Mouse (Mus musculus) forebrain, embryonic 15.5 days (tissue): Measurements from ENCODE around the gene AC140267.1. TPM values are rescaled to one million over a fixed set of nuclear protein-coding genes. Genes with fewer than 3 reads are reported as not detected.
A peak's percentile ranks its signal among the peaks of the same experiment; 100 is the strongest.

Experiments
- ATAC-seq: fragments of 200-750 bp; cut with Nextera tagmentation; replicated peaks from 2 replicates; pipeline ENCODE4 v1.8.0; 2017; ENCODE audit warnings: mild to moderate bottlenecking, moderate TSS enrichment, moderate library complexity
- H3K27ac ChIP-seq: fragments of 300-500 bp; sonication (generic); replicated peaks from 2 replicates; pipeline ENCODE4 v1.5.1; 2015; ENCODE audit warnings: mild to moderate bottlenecking, inconsistent platforms
- H3K27me3 ChIP-seq: fragments of 300-500 bp; sonication (generic); 2 replicates; pipeline ENCODE4 v1.6.1; 2015; ENCODE audit warnings: inconsistent platforms
- H3K36me3 ChIP-seq: fragments of 300-500 bp; sonication (generic); 2 replicates; pipeline ENCODE4 v1.6.1; 2015; ENCODE audit warnings: mild to moderate bottlenecking, inconsistent platforms
- H3K4me1 ChIP-seq: fragments of 300-500 bp; sonication (generic); 2 replicates; pipeline ENCODE4 v1.6.1; 2015; ENCODE audit warnings: inconsistent platforms
- H3K4me2 ChIP-seq: fragments of 300-500 bp; sonication (generic); replicated peaks from 2 replicates; pipeline ENCODE4 v1.6.1; 2015; ENCODE audit warnings: mild to moderate bottlenecking, inconsistent platforms
- H3K4me3 ChIP-seq: fragments of 300-500 bp; sonication (generic); 2 replicates; pipeline ENCODE4 v1.5.1; 2015; ENCODE audit warnings: mild to moderate bottlenecking, inconsistent platforms
- H3K9ac ChIP-seq: fragments of 300-500 bp; sonication (generic); replicated peaks from 2 replicates; pipeline ENCODE4 v1.6.1; 2015; ENCODE audit warnings: mild to moderate bottlenecking, inconsistent platforms
- H3K9me3 ChIP-seq: fragments of 300-500 bp; sonication (generic); 2 replicates; pipeline ENCODE4 v1.6.1; 2016; ENCODE audit warnings: inconsistent platforms
- WGBS: fragments of 180-500 bp; shearing (Covaris S2); methylation state at CpG from one replicate; pipeline ENCODE4 v1.1.7; 2015; ENCODE audit warnings: mixed read lengths; 5-methylcytosine and 5-hydroxymethylcytosine counted together
- polyA plus RNA-seq: library from polyadenylated mRNA; unstranded; fragments of >200 nt; fragmentation: Nextera tagmentation; extraction: Ambion mirVana; gene quantifications from 2 replicates; pipeline ENCODE4 v1.2.1, GENCODE M21; 2015

Gene AC140267.1
- polyA plus RNA-seq, 1 experiment from 2014 or later: 4.2 TPM

DNA sequence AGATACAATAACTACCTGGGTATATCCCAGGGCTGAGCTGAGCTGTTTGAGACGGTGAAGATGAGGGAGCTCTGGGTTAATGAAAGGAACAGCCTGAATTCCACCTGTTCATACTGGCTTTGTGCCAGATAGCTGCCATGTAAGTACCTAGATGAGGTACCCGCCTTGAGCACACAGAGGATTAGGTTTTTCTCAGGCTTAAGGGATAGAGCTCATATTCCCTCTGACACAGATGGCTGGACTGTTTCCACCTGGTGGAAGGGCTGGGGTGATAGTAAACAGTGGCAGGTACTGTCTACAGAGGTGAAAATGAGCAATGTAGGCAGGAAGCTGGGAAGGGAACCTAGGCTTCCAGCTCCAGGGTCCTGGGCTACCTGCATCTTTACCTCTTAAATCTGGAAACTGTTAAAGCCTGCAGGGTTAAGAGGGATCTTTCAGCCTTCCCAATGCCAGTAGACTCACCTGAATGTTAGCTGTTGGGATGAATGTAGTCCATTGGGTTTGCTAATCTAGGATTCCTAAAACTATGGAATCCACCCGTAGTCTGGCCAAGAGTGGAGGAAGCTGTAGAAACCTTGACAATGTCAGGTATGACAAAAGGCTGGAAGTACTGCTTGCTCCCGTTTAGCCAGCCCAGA, 22.1 kb downstream of the AC140267.1 start:
- H3K4me3 ChIP-seq: peak overlapping the region; percentile 16
- H3K4me2 ChIP-seq: peak overlapping the region; percentile 92
- H3K36me3 ChIP-seq: peaks cover 34% of the 10 kb centered on the region
- H3K27ac ChIP-seq: peak overlapping the region; percentile 99
- H3K9ac ChIP-seq: peak overlapping the region; percentile 100
- no peak for ATAC-seq
- 24% methylated on average over 4 of the region's 4 CpGs for WGBS
- H3K27me3 ChIP-seq: no peaks in the 10 kb centered on the region
- peaks cover 41% of the 10 kb centered on the region for H3K4me1 ChIP-seq
- H3K9me3 ChIP-seq: no peaks in the 10 kb centered on the region

DNA sequence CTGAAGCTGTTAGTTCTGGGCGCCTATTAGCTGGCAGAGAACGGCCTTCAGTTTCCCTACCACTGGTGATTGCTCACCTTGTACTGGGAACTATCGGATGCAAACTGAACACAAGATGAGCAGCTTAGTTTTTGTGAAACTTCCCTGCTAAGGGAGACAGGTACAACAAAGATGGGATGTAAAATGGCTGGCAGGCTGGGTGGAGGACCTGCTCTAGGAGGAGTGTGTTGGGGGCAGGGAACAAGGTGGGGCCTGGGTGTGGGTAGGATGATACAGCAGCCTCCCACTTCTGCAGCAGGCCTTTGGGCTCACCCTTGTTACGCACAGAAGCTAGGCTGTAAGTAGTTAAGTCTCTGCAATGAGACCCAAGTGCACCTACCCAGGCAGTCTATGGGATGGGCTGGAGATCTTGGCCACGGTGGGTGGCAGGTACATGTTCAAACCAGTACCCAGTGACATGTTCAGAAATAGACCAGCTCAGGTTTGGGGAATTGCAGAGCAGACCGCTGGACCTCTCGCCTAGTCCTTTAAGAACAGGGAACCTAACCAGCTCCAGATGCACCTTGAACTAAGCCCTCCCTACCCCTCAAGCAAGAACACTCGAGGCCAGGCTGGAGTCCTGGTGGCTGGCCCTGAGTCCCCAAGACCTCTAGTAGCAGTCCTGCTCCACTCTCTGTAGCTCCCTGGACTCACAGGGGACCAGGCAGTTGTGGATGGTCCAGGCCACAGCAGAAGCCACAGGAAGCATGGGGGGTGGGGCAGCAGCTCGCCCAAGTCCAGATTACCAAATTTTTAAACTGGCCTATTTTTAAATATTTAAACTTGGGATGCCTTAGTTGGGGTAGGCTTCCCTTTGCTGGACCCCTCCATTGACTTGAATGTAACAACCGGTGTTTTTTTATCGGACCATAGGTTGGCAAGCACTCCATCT, 22.9 kb downstream of the AC140267.1 start:
- H3K9me3 ChIP-seq: no peaks in the 10 kb centered on the region
- no peak for ATAC-seq
- 65% methylated on average over 11 of the region's 11 CpGs for WGBS
- H3K27me3 ChIP-seq: no peaks in the 10 kb centered on the region
- H3K4me1 ChIP-seq: peaks cover 49% of the 10 kb centered on the region
- H3K4me2 ChIP-seq: peak overlapping the region; percentile 92; the same call in 1 of the 2 replicates
- peak overlapping the region; percentile 99 for H3K27ac ChIP-seq
- peak overlapping the region; percentile 100; the same call in 1 of the 2 replicates for H3K9ac ChIP-seq
- H3K36me3 ChIP-seq: peaks cover 34% of the 10 kb centered on the region
- no peak overlapping the region; the same call in 1 of the 2 replicates for H3K4me3 ChIP-seq

DNA sequence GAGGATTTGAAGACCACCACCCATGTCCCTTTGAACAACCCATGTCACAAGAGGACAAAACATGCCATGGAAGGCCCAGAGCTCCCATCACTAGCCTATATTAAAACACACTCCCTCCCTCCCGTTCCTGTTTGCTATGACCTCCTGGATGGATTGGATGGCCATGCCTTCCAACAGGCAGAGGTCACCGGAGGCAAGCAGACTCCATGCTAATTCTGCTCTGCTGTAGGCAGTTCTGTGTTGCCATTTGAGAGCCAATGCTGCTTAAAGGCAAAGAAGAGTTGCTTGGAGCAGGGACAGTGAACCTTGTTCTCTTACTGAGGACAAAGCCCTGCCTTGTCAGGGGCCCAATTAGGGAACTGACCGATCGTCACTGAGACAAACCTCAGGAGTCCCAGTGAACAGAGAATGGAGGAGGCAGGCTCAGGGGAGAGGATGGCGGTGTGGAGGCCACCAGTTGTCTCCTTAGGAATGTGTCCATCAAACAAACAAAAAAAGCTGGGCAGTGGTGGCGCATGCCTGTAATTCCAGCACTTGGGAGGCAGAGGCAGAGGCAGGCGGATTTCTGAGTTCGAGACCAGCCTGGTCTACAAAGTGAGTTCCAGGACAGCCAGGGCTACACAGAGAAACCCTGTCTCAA, 23.9 kb downstream of the AC140267.1 start:
- no peaks in the 10 kb centered on the region for H3K9me3 ChIP-seq
- no peak overlapping the region for H3K4me3 ChIP-seq
- H3K4me2 ChIP-seq: no peak overlapping the region
- H3K27ac ChIP-seq: 0 out of 2 replicates have a peak overlapping the region, but pooled peaks have one; percentile 39
- no peaks in the 10 kb centered on the region for H3K27me3 ChIP-seq
- peaks cover 45% of the 10 kb centered on the region for H3K4me1 ChIP-seq
- no peak for ATAC-seq
- H3K9ac ChIP-seq: no peak overlapping the region
- peaks cover 34% of the 10 kb centered on the region for H3K36me3 ChIP-seq
- 68% methylated on average over 8 of the region's 8 CpGs for WGBS

DNA sequence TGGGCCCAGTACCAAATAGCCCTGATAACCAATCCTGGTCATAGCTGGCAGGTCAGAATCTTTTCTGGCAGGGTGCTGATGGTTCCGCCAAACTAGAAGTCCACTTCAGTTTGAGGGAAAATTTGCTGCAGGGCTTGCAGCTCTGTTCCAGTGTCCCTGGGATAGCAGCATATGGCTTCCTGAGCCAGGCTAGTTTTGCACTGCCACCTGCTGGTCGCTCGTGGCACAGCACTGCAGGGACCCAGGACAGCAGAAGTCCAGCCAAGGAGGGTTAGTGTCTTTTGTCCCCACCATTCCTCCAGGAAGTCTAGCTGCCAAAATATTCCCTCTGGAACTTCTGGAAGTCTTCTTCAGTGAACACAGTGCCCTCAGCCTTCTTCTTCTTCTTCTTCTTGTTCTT, 25.0 kb downstream of the AC140267.1 start:
- H3K4me1 ChIP-seq: peaks cover 46% of the 10 kb centered on the region
- no peak overlapping the region for H3K4me3 ChIP-seq
- H3K9ac ChIP-seq: 0 out of 2 replicates have a peak overlapping the region, but pooled peaks have one; percentile 4
- 14% methylated on average over 3 of the region's 3 CpGs for WGBS
- no peak overlapping the region for H3K4me2 ChIP-seq
- peak overlapping the region; percentile 60 for H3K27ac ChIP-seq
- H3K9me3 ChIP-seq: no peaks in the 10 kb centered on the region
- no peaks in the 10 kb centered on the region for H3K27me3 ChIP-seq
- ATAC-seq: no peak
- H3K36me3 ChIP-seq: peaks cover 34% of the 10 kb centered on the region

DNA sequence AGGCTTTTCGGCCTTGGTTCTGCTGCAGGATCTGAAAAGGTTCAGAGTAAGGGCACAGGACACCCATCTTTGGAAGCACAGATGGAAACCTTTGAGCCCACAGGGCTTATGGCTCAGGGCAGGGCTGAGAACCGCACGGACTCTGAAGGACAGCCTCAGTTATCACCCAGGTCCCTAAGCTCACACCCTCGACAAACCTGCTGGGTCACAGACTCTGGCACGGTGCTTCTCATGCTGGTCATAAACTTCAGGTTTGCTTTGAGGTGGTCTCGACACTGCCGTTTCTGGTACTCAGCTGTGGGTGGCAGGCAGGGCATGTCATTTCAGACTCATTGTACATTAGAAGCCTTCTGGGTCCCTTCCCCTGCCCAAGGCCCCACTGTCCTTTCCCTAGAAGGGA, 25.5 kb downstream of the AC140267.1 start:
- Histone ChIP-seq H3K9me3 (no peaks in the 10 kb centered on the region), H3K4me3 (no peak overlapping the region), H3K4me2 (no peak overlapping the region), H3K27me3 (no peaks in the 10 kb centered on the region), H3K36me3 (peaks cover 34% of the 10 kb centered on the region), H3K27ac (no peak overlapping the region), H3K4me1 (peaks cover 46% of the 10 kb centered on the region), H3K9ac (no peak overlapping the region)
- 86% methylated on average over 7 of the region's 7 CpGs for whole genome bisulfite sequencing
- no peak for ATAC-seq

DNA sequence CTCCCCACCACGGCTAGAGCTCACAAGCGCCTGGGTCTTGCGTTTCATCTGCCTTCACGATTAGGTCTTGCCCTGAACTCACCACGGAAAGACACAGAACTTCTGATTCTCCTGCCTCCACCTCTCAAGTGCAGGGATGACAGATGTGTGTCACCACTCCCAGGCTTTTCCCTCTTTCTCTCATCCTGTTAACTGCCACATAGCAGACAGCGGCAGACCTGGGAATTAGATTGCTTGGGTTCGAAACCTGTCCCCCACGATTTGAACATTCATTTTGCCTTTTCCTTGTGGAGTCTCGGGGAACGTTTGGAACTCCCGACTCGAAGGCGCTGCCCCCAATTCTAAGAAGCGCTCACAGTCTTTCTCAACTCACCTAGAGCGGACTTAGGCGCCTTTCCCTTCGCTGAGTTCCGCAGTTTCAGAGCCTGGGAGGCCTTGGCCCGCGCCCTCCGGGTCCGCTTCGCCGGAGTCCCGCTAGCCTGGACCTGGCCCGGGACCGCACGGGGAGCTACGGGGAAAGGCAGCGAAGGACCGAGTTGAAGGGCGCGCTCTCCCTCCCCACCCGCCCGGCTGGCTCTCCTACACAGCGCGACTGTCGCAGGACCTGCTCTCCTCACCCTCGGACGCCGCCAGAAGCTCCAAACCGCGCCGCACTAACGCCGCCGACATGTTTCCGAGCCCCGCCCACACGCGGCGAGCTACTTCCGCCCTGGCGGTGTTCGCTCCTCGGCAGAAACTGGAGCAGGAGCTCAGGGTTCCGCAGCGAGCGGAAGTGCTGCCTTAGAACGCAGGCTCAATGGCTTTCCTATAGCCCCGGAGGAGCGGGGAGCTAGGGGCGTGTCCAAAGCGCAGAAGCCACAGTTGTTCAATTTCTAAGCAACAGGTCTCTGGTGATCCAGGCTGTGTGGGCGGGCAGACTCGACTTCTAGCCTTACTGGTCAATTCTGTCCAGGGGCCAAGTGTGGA, 28.3 kb downstream of the AC140267.1 start, which contains the start of gene Rps19bp1:
Gene Rps19bp1 (minus strand): TSS at position 706 of the 966 bp plus-strand sequence.
- H3K9me3 ChIP-seq: no peaks in the 10 kb centered on the region
- peak within 1 kb of the TSS; percentile 73 for H3K4me3 ChIP-seq
- H3K36me3 ChIP-seq: peaks cover 14% of the 10 kb centered on the region
- WGBS: 2% methylated on average over 66 of the region's 66 CpGs
- H3K4me2 ChIP-seq: peak within 1 kb of the TSS; percentile 65
- peak within 1 kb of the TSS; percentile 64 for H3K9ac ChIP-seq
- peaks cover 21% of the 10 kb centered on the region for H3K4me1 ChIP-seq
- H3K27ac ChIP-seq: peak within 1 kb of the TSS; percentile 54
- no peaks in the 10 kb centered on the region for H3K27me3 ChIP-seq
- ATAC-seq: peak; percentile 88

DNA sequence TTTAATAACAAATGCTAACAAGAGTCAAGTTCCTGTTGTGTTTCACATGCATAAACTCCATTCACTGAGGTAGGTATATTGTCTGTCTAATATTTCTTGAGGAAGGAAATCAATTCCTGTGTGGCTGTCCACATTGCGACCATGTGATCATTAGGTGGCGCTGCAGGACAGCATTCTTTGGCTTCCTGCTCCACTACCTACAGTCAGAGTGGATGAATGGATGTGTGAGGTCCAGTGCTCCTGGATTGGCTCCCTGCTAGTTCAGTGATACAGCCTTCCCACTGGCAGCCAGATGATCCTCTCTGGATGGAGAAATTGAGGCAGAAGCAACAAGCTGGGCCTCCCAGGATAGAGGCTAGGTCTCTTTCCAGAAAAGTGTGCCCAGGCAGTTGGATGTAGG, 30.6 kb downstream of the AC140267.1 start:
- WGBS: 0% methylated on average over 2 of the region's 2 CpGs
- no peak overlapping the region for H3K4me3 ChIP-seq
- H3K4me1 ChIP-seq: peaks cover 18% of the 10 kb centered on the region
- no peaks in the 10 kb centered on the region for H3K9me3 ChIP-seq
- H3K4me2 ChIP-seq: no peak overlapping the region
- peak; percentile 41; the same call in 1 of the 2 replicates for ATAC-seq
- H3K9ac ChIP-seq: no peak overlapping the region
- no peaks in the 10 kb centered on the region for H3K36me3 ChIP-seq
- H3K27ac ChIP-seq: no peak overlapping the region
- H3K27me3 ChIP-seq: no peaks in the 10 kb centered on the region

DNA sequence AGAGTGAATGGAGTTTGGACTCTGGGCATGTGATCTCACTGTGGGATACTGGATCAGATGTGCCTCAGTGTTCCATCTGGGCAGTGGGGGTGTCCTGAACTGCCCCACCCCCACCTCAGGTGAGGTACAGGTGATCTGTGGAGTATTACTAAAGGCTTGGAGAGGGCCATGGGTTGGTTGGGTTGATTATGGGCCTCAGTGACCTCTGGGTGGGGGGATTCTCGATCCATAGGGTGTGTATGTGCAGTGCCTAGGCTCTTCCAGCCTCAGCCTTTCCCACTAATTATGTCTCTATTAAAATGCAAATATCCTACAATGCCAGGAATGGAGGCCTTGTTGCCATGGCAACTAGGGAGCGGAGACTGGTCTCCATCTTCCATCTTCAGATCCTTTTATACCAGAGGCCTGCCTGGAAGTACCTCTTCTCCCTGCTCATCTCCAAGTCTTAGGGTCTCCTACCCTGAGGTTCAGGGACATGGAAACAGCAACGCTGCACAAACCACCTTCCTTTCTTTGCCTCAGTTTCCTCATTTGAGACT, 36.3 kb downstream of the AC140267.1 start:
- H3K27me3 ChIP-seq: no peaks in the 10 kb centered on the region
- H3K4me1 ChIP-seq: peaks cover 7% of the 10 kb centered on the region
- ATAC-seq: 0 out of 2 replicates have a peak, but pooled peaks have one; percentile 23
- H3K4me3 ChIP-seq: no peak overlapping the region
- no peaks in the 10 kb centered on the region for H3K9me3 ChIP-seq
- H3K27ac ChIP-seq: 0 out of 2 replicates have a peak overlapping the region, but pooled peaks have one; percentile 5
- no peak overlapping the region for H3K4me2 ChIP-seq
- no peak overlapping the region for H3K9ac ChIP-seq
- 34% methylated on average over 3 of the region's 3 CpGs for WGBS
- no peaks in the 10 kb centered on the region for H3K36me3 ChIP-seq

DNA sequence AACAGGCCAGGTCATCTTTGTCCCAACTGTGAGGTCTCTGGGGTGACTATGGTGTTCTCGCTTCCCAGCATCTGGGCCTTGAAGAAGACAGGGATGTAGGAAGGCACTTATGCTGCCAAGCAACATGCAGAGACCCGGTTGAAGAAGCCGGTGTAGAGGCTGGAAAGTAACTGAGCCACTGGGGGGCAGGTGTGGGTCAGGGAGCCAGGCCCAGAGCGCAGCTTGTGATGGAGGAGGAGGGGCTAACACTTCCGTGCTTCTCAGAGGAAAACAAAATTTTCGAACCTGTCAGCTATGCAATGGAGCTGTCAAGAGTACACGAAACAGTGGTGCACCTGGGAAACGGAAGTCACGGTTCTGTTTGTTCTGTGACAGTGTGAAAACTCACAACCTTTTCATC, 41.5 kb downstream of the AC140267.1 start:
- 38% methylated on average over 9 of the region's 9 CpGs for WGBS

DNA sequence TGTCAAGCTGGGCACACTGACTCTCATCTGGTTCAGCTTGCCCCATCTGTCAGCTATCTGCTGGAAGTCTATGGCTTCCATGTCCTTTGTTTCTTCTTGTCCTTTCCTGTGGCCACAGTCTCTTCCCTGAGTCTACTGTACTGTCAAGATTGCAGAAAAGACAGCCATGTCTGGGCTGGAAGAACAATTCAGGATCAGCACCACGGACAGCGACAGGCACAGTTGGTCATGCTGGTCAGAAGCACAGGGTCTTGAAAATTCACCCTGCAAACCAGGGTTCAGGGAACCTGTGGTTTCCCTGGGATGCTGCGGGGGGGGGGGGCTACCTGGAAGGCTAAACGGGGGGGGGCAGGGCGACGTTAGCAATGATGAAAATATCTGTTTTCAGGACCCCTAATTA, 42.0 kb downstream of the AC140267.1 start:
- Histone ChIP-seq H3K9me3 (no peaks in the 10 kb centered on the region), H3K4me1 (peaks cover 4% of the 10 kb centered on the region; the same call in 1 of the 2 replicates), H3K36me3 (no peaks in the 10 kb centered on the region), H3K4me3 (no peak overlapping the region), H3K4me2 (no peak overlapping the region), H3K27ac (no peak overlapping the region), H3K27me3 (no peaks in the 10 kb centered on the region), H3K9ac (no peak overlapping the region)
- WGBS: under 1% methylated on average over 6 of the region's 6 CpGs
- ATAC-seq: no peak

More for the DNA sequence above, 41.5 kb downstream of the AC140267.1 start:
- Histone ChIP-seq H3K4me2 (no peak overlapping the region), H3K4me3 (no peak overlapping the region), H3K27ac (no peak overlapping the region), H3K9ac (no peak overlapping the region), H3K36me3 (no peaks in the 10 kb centered on the region), H3K9me3 (no peaks in the 10 kb centered on the region), H3K4me1 (peaks cover 6% of the 10 kb centered on the region), H3K27me3 (no peaks in the 10 kb centered on the region)
- no peak for ATAC-seq
